Mouse (Mus musculus): ENCODE results near the gene Hpn. TPM values are rescaled to one million over a fixed set of nuclear protein-coding genes. Genes with fewer than 3 reads are reported as not detected.

Hpn gene
- polyA plus RNA-seq, 1 experiment from 2014 or later, result 145 TPM

Other genes with a start within 250 kb of the Hpn start
- gene Cd22, start 234.9 kb downstream of the Hpn start, polyA plus RNA-seq (2015; fragmentation: Nextera tagmentation; extraction: Ambion mirVana), result 0.74 and 1.4 TPM in 2 replicates
- 0.16 and 0.27 TPM in 2 replicates for gene Mag, start 200.4 kb downstream of the Hpn start, polyA plus RNA-seq (2015; fragmentation: Nextera tagmentation; extraction: Ambion mirVana)
- gene Hamp2, start 190.6 kb downstream of the Hpn start, polyA plus RNA-seq (2015; fragmentation: Nextera tagmentation; extraction: Ambion mirVana), result not detected in 2 replicates
- 10.4 and 17.5 TPM in 2 replicates for gene Hamp, start 171.3 kb downstream of the Hpn start, polyA plus RNA-seq (2015; fragmentation: Nextera tagmentation; extraction: Ambion mirVana)
- gene Usf2, start 158.5 kb downstream of the Hpn start, polyA plus RNA-seq (2015; fragmentation: Nextera tagmentation; extraction: Ambion mirVana), result 7.9 and 9.0 TPM in 2 replicates
- 30.5 and 31.8 TPM in 2 replicates for gene Lsr, start 141.8 kb downstream of the Hpn start, polyA plus RNA-seq (2015; fragmentation: Nextera tagmentation; extraction: Ambion mirVana)
- 3.2 and 3.8 TPM in 2 replicates for gene Fam187b, start 141.5 kb downstream of the Hpn start, polyA plus RNA-seq (2015; fragmentation: Nextera tagmentation; extraction: Ambion mirVana)
- gene Fxyd5, start 72.8 kb downstream of the Hpn start, polyA plus RNA-seq (2015; fragmentation: Nextera tagmentation; extraction: Ambion mirVana), result 19.9 and 22.4 TPM in 2 replicates
- 0.15 and 0.65 TPM in 2 replicates for gene Fxyd7, start 63.8 kb downstream of the Hpn start, polyA plus RNA-seq (2015; fragmentation: Nextera tagmentation; extraction: Ambion mirVana)
- gene Fxyd1, start 58.1 kb downstream of the Hpn start, polyA plus RNA-seq (2015; fragmentation: Nextera tagmentation; extraction: Ambion mirVana), result 120 and 130 TPM in 2 replicates
- gene Lgi4, start 55.9 kb downstream of the Hpn start, polyA plus RNA-seq (2015; fragmentation: Nextera tagmentation; extraction: Ambion mirVana), result 0.02 and 0.12 TPM in 2 replicates
- 0.51 and 1.1 TPM in 2 replicates for gene Fxyd3, start 38.6 kb downstream of the Hpn start, polyA plus RNA-seq (2015; fragmentation: Nextera tagmentation; extraction: Ambion mirVana)
- 0.75 and 0.76 TPM in 2 replicates for gene Scn1b, start 11.7 kb upstream of the Hpn start, polyA plus RNA-seq (2015; fragmentation: Nextera tagmentation; extraction: Ambion mirVana)
- gene Gramd1a, start 40.6 kb upstream of the Hpn start, polyA plus RNA-seq (2015; fragmentation: Nextera tagmentation; extraction: Ambion mirVana), result 10.2 and 11.6 TPM in 2 replicates
- gene Scgb2b2, start 175.2 kb upstream of the Hpn start, polyA plus RNA-seq (2015; fragmentation: Nextera tagmentation; extraction: Ambion mirVana), result not detected in 2 replicates
- not detected in 2 replicates for gene Scgb1b2, start 176.5 kb upstream of the Hpn start, polyA plus RNA-seq (2015; fragmentation: Nextera tagmentation; extraction: Ambion mirVana)
- not detected in 2 replicates for gene Scgb2b3, start 246.8 kb upstream of the Hpn start, polyA plus RNA-seq (2015; fragmentation: Nextera tagmentation; extraction: Ambion mirVana)